9 mouse cellular contexts compared by ENCODE assay signal in the genomic region with DNA sequence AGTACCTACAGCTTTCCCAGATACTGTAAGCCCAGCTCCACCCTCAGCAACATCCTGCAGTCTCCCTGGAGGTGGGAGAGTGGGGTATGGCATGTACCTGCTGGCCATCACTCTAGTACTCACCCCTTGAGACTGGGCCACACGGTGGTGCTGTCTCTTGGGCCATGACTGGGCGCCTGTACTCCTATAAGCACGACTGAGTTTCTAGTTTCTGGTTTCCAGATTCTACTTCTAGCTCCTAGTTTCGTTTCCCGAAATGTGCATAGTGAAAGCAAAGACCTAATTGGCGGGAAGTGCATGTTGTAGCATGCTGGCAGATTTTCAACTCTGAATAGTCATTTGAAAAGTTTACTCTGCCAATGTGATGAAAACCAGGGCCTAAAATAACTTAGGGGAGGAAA. TPM values are rescaled to one million over a fixed set of nuclear protein-coding genes. Genes with fewer than 3 reads are reported as not detected.
A peak's percentile ranks its signal among the peaks of the same experiment; 100 is the strongest.
DNase-seq lines count a peak whose midpoint lies in the region; ATAC-seq and TF ChIP-seq lines count a peak whose summit lies in the region.
"Had no signal": no experiment of that assay in that cellular context is flagged by ENCODE, and none has a peak within 500 bp of the region (broad histone marks: within the 10 kb centered on the region; RNA-seq: fewer than 3 reads in every experiment).

A gene (minus strand): TSS at position 227 of the 401 bp plus-strand sequence.

- H3K9ac ChIP-seq in limb, embryonic 13.5 days = no peak within 1 kb of the TSS
- H3K9ac ChIP-seq: liver, embryonic 15.5 days had no signal

- no peaks in the 10 kb centered on the region for H3K27me3 ChIP-seq in limb, embryonic 13.5 days
- no peaks in the 10 kb centered on the region for H3K27me3 ChIP-seq in limb, embryonic 10.5 days (ENCODE audit: low read depth, poor library complexity, severe bottlenecking)
- H3K27me3 ChIP-seq in small intestine, adult 2 months (ENCODE audit: control insufficient read depth, insufficient read depth, low read length) = no peaks in the 10 kb centered on the region
- H3K27me3 ChIP-seq: liver, embryonic 15.5 days had no signal

- no peak for DNase-seq in limb, embryonic 10.5 days (ENCODE audit: low spot score)
- DNase-seq in ZHBTc4 (ENCODE audit: low read depth, low spot score) = peak; percentile 4
- DNase-seq in heart, adult 8-10 months (ENCODE audit: low spot score) = peak; percentile 91
- peak; percentile 3 to 29 for DNase-seq in layer of hippocampus, adult 18-20 months (ENCODE audit: low spot score in 2 of 2)
- no peak for DNase-seq in neural tube, embryonic 10.5 days (ENCODE audit: extremely low spot score, low spot score)

- H3K27ac ChIP-seq in limb, embryonic 13.5 days = no peak within 1 kb of the TSS; the same call in 1 of the 2 replicates
- no peak within 1 kb of the TSS for H3K27ac ChIP-seq in limb, embryonic 10.5 days
- peak within 1 kb of the TSS; percentile 86 for H3K27ac ChIP-seq in small intestine, adult 2 months (ENCODE audit: insufficient read depth, low read depth, low read length)
- H3K27ac ChIP-seq: liver, embryonic 15.5 days had no signal

- TF ChIP-seq CTCF in small intestine, adult 2 months (IDR thresholded peaks at IDR 0.05; ENCODE audit: extremely low read depth, insufficient read length, insufficient replicate concordance, low read depth, low read length) = peak; percentile 39; the same call in 1 of the 2 replicates

- no peak within 1 kb of the TSS for H3K4me2 ChIP-seq in limb, embryonic 13.5 days (replicated peaks)
- H3K4me2 ChIP-seq: liver, embryonic 15.5 days had no signal

- WGBS in limb, embryonic 13.5 days = 65% methylated on average over 6 of the region's 6 CpGs
- WGBS in limb, embryonic 10.5 days = 85% methylated on average over 6 of the region's 6 CpGs
- WGBS in small intestine, adult 2 months = 40% methylated on average over 6 of the region's 6 CpGs

- ATAC-seq in limb, embryonic 13.5 days (ENCODE audit: low FRiP score, low read depth) = peak; percentile 36; the same call in 1 of the 2 replicates
- no peak for ATAC-seq in CD4-positive, CD25-positive, alpha-beta regulatory T cell, adult 4 months

- H3K4me3 ChIP-seq in limb, embryonic 13.5 days = no peak within 1 kb of the TSS
- H3K4me3 ChIP-seq in limb, embryonic 10.5 days = no peak within 1 kb of the TSS
- H3K4me3 ChIP-seq in small intestine, adult 2 months (ENCODE audit: low read depth, low read length) = peak within 1 kb of the TSS; percentile 59
- H3K4me3 ChIP-seq: liver, embryonic 15.5 days had no signal

- no peaks in the 10 kb centered on the region for H3K9me3 ChIP-seq in limb, embryonic 13.5 days
- no peaks in the 10 kb centered on the region for H3K9me3 ChIP-seq in limb, embryonic 10.5 days (replicated peaks)
- H3K9me3 ChIP-seq: liver, embryonic 15.5 days had no signal

- no peak for TF ChIP-seq POLR2A in small intestine, adult 2 months (IDR thresholded peaks at IDR 0.05; ENCODE audit: low read depth, low read length)

- H3K4me1 ChIP-seq in limb, embryonic 13.5 days = peaks cover 4% of the 10 kb centered on the region; the same call in 1 of the 2 replicates
- H3K4me1 ChIP-seq in limb, embryonic 10.5 days = no peaks in the 10 kb centered on the region
- H3K4me1 ChIP-seq in small intestine, adult 2 months (ENCODE audit: control insufficient read depth, insufficient read depth, insufficient read length, low read length) = peaks cover 5% of the 10 kb centered on the region
- H3K4me1 ChIP-seq: liver, embryonic 15.5 days had no signal

- H3K36me3 ChIP-seq in limb, embryonic 13.5 days = no peaks in the 10 kb centered on the region
- H3K36me3 ChIP-seq in limb, embryonic 10.5 days = no peaks in the 10 kb centered on the region
- H3K36me3 ChIP-seq in small intestine, adult 2 months (ENCODE audit: control insufficient read depth, insufficient read depth, low read length) = no peaks in the 10 kb centered on the region
- H3K36me3 ChIP-seq: liver, embryonic 15.5 days had no signal

RNA-seq across cellular contexts. Expression of the gene that starts here (rescaled TPM):
- 0.64 and 0.65 TPM in 2 replicates for polyA plus RNA-seq in limb, embryonic 13.5 days (2015; fragmentation: Nextera tagmentation; extraction: Ambion mirVana)
- 0.23 and 0.29 TPM in 2 replicates for polyA plus RNA-seq in limb, embryonic 10.5 days (2016; fragmentation: Nextera tagmentation; extraction: Ambion mirVana)
- total RNA-seq in heart, adult 8-10 months (2022) = 1 to 10 TPM; 5.1 to 6.5 (median 5.5) TPM
- total RNA-seq in layer of hippocampus, adult 18-20 months (2021) = under 1 TPM; 0.68 to 0.87 TPM
- polyA plus RNA-seq in small intestine, adult 2 months (2012; rRNA removed) = 1.6 and 3.0 TPM in 2 replicates
- 10 to 100 TPM in 1 of 2 experiments, 1 to 10 TPM in 1; 9.5 to 13.8 TPM for polyA plus RNA-seq in CD4-positive, CD25-positive, alpha-beta regulatory T cell, adult 4 months (2017; shearing (Covaris generic))

Comparison
In these comparisons a context has a peak if more than half of its experiments do, and no peak if none do; other contexts are left out.
1. Peak in ATAC-seq in limb, embryonic 13.5 days; RNA of the gene not detected or under 1 TPM.
2. Peak in DNase-seq in layer of hippocampus, adult 18-20 months; RNA of the gene not detected or under 1 TPM.
3. DNase-seq: peak in ZHBTc4 (single experiment) and heart, adult 8-10 months (single experiment); none in limb, embryonic 10.5 days (single experiment) and neural tube, embryonic 10.5 days (single experiment).